Mouse (Mus musculus): ENCODE data around the gene Cacna1c. TPM values are rescaled to one million over a fixed set of nuclear protein-coding genes. Genes with fewer than 3 reads are reported as not detected.

Gene Cacna1c
- polyA plus RNA-seq, 1 experiment from 2014 or later, result 7.3 TPM

- H3K4me1 ChIP-seq, result 0 out of 2 replicates have a peak, but pooled peaks cover 5% of the 10 kb centered on the region
- H3K27me3 ChIP-seq, result no peaks in the 10 kb centered on the region
- no peak overlapping the region for H3K9ac ChIP-seq
- H3K4me3 ChIP-seq, result no peak overlapping the region
- H3K27ac ChIP-seq, result no peak overlapping the region
- H3K9me3 ChIP-seq (replicated peaks), result no peaks in the 10 kb centered on the region
- 90% methylated on average over 9 of the region's 9 CpGs for WGBS
- no peak for ATAC-seq (ENCODE audit: low FRiP score)
- H3K4me2 ChIP-seq (replicated peaks), result no peak overlapping the region
- no peaks in the 10 kb centered on the region for H3K36me3 ChIP-seq
Observed at GRCm38 (mm10) chr6:118935520-118936415, 260.4 kb downstream of the Cacna1c start.

GRCm38 (mm10) chr6:118934243-118934902 is 261.8 kb downstream of the Cacna1c start:
- Histone ChIP-seq H3K4me3 (no peak overlapping the region), H3K4me1 (0 out of 2 replicates have a peak, but pooled peaks cover 5% of the 10 kb centered on the region), H3K9ac (no peak overlapping the region), H3K36me3 (no peaks in the 10 kb centered on the region), H3K4me2 (replicated peaks) (no peak overlapping the region), H3K27ac (no peak overlapping the region), H3K27me3 (no peaks in the 10 kb centered on the region), H3K9me3 (replicated peaks) (no peaks in the 10 kb centered on the region)
- 68% methylated on average over 9 of the region's 9 CpGs for WGBS
- ATAC-seq (ENCODE audit: low FRiP score), result no peak

GRCm38 (mm10) chr6:118933017-118933594 is 263.1 kb downstream of the Cacna1c start:
- H3K9ac ChIP-seq, result no peak overlapping the region
- no peak overlapping the region for H3K4me3 ChIP-seq
- H3K4me1 ChIP-seq, result peaks cover 7% of the 10 kb centered on the region; the same call in 1 of the 2 replicates
- H3K9me3 ChIP-seq (replicated peaks), result no peaks in the 10 kb centered on the region
- ATAC-seq (ENCODE audit: low FRiP score), result no peak
- 94% methylated on average over 9 of the region's 9 CpGs for WGBS
- no peak overlapping the region for H3K4me2 ChIP-seq (replicated peaks)
- no peaks in the 10 kb centered on the region for H3K27me3 ChIP-seq
- H3K27ac ChIP-seq, result no peak overlapping the region
- no peaks in the 10 kb centered on the region for H3K36me3 ChIP-seq

- Histone ChIP-seq H3K27me3 (no peaks in the 10 kb centered on the region), H3K36me3 (no peaks in the 10 kb centered on the region), H3K9me3 (replicated peaks) (no peaks in the 10 kb centered on the region), H3K4me2 (replicated peaks) (no peak overlapping the region), H3K4me1 (peaks cover 10% of the 10 kb centered on the region; the same call in 1 of the 2 replicates), H3K9ac (no peak overlapping the region), H3K27ac (no peak overlapping the region), H3K4me3 (no peak overlapping the region)
- WGBS, result 78% methylated on average over 8 of the region's 8 CpGs
- ATAC-seq (ENCODE audit: low FRiP score), result no peak
Observed at GRCm38 (mm10) chr6:118932002-118932700, 264.1 kb downstream of the Cacna1c start.

GRCm38 (mm10) chr6:118926669-118927068 is 269.5 kb downstream of the Cacna1c start:
- 69% methylated on average over 3 of the region's 3 CpGs for WGBS
- no peak for ATAC-seq (ENCODE audit: low FRiP score)

GRCm38 (mm10) chr6:118924426-118924825 is 271.8 kb downstream of the Cacna1c start:
- Histone ChIP-seq H3K27me3 (no peaks in the 10 kb centered on the region), H3K4me2 (replicated peaks) (no peak overlapping the region), H3K27ac (no peak overlapping the region), H3K4me1 (peaks cover 10% of the 10 kb centered on the region), H3K36me3 (no peaks in the 10 kb centered on the region), H3K4me3 (no peak overlapping the region), H3K9ac (no peak overlapping the region), H3K9me3 (replicated peaks) (no peaks in the 10 kb centered on the region)
- no peak for ATAC-seq (ENCODE audit: low FRiP score)
- WGBS, result 91% methylated on average over 12 of the region's 12 CpGs

More at GRCm38 (mm10) chr6:118926669-118927068, 269.5 kb downstream of the Cacna1c start:
- no peak overlapping the region for H3K4me2 ChIP-seq (replicated peaks)
- no peak overlapping the region for H3K27ac ChIP-seq
- no peak overlapping the region for H3K9ac ChIP-seq
- H3K4me3 ChIP-seq, result no peak overlapping the region
- H3K27me3 ChIP-seq, result no peaks in the 10 kb centered on the region
- H3K36me3 ChIP-seq, result no peaks in the 10 kb centered on the region
- no peaks in the 10 kb centered on the region for H3K9me3 ChIP-seq (replicated peaks)
- H3K4me1 ChIP-seq, result peaks cover 7% of the 10 kb centered on the region; the same call in 1 of the 2 replicates

- H3K4me2 ChIP-seq (replicated peaks), result no peak overlapping the region
- H3K4me3 ChIP-seq, result no peak overlapping the region
- no peak overlapping the region for H3K9ac ChIP-seq
- WGBS, result 71% methylated on average over 2 of the region's 2 CpGs
- no peak for ATAC-seq (ENCODE audit: low FRiP score)
- H3K27ac ChIP-seq, result no peak overlapping the region
- no peaks in the 10 kb centered on the region for H3K36me3 ChIP-seq
- peaks cover 8% of the 10 kb centered on the region for H3K4me1 ChIP-seq
- H3K27me3 ChIP-seq, result no peaks in the 10 kb centered on the region
- H3K9me3 ChIP-seq (replicated peaks), result no peaks in the 10 kb centered on the region
Observed at GRCm38 (mm10) chr6:118923926-118924325, 272.3 kb downstream of the Cacna1c start.

- Histone ChIP-seq H3K4me2 (replicated peaks) (no peak overlapping the region), H3K9ac (no peak overlapping the region), H3K27me3 (no peaks in the 10 kb centered on the region), H3K36me3 (no peaks in the 10 kb centered on the region), H3K9me3 (replicated peaks) (no peaks in the 10 kb centered on the region), H3K4me1 (peaks cover 8% of the 10 kb centered on the region), H3K4me3 (no peak overlapping the region), H3K27ac (no peak overlapping the region)
- WGBS, result 86% methylated on average over 5 of the region's 5 CpGs
- no peak for ATAC-seq (ENCODE audit: low FRiP score)
Observed at GRCm38 (mm10) chr6:118923212-118923577, 273.0 kb downstream of the Cacna1c start.

- H3K27me3 ChIP-seq, result no peaks in the 10 kb centered on the region
- 27% methylated on average over 13 of the region's 13 CpGs for WGBS
Observed at GRCm38 (mm10) chr6:118922328-118923211, 273.6 kb downstream of the Cacna1c start.

GRCm38 (mm10) chr6:118908176-118908575 is 288.0 kb downstream of the Cacna1c start:
- 72% methylated on average over 4 of the region's 4 CpGs for WGBS
- H3K9ac ChIP-seq, result no peak overlapping the region
- no peak for ATAC-seq (ENCODE audit: low FRiP score)
- no peak overlapping the region for H3K4me3 ChIP-seq
- H3K36me3 ChIP-seq, result no peaks in the 10 kb centered on the region
- H3K27me3 ChIP-seq, result no peaks in the 10 kb centered on the region
- no peak overlapping the region for H3K4me2 ChIP-seq (replicated peaks)
- no peaks in the 10 kb centered on the region for H3K9me3 ChIP-seq (replicated peaks)
- H3K27ac ChIP-seq, result no peak overlapping the region
- peaks cover 3% of the 10 kb centered on the region; the same call in 1 of the 2 replicates for H3K4me1 ChIP-seq

More at GRCm38 (mm10) chr6:118922328-118923211, 273.6 kb downstream of the Cacna1c start:
- no peaks in the 10 kb centered on the region for H3K9me3 ChIP-seq (replicated peaks)
- H3K9ac ChIP-seq, result no peak overlapping the region
- H3K27ac ChIP-seq, result no peak overlapping the region
- H3K4me1 ChIP-seq, result peaks cover 6% of the 10 kb centered on the region
- ATAC-seq (ENCODE audit: low FRiP score), result peak; percentile 51; the same call in 1 of the 2 replicates
- no peak overlapping the region for H3K4me2 ChIP-seq (replicated peaks)
- no peaks in the 10 kb centered on the region for H3K36me3 ChIP-seq
- no peak overlapping the region for H3K4me3 ChIP-seq

- ATAC-seq (ENCODE audit: low FRiP score), result no peak
- no peaks in the 10 kb centered on the region for H3K27me3 ChIP-seq
- H3K9me3 ChIP-seq (replicated peaks), result no peaks in the 10 kb centered on the region
- 0 out of 2 replicates have a peak, but pooled peaks cover 3% of the 10 kb centered on the region for H3K4me1 ChIP-seq
- H3K27ac ChIP-seq, result no peak overlapping the region
- no peak overlapping the region for H3K4me2 ChIP-seq (replicated peaks)
- no peak overlapping the region for H3K9ac ChIP-seq
- H3K36me3 ChIP-seq, result no peaks in the 10 kb centered on the region
- H3K4me3 ChIP-seq, result no peak overlapping the region
- WGBS, result 48% methylated on average over 1 of the region's 1 CpGs
Observed at GRCm38 (mm10) chr6:118907704-118908103, 288.5 kb downstream of the Cacna1c start.
